Mouse (Mus musculus) heart, adult 11 months (tissue): ENCODE measurements around the gene Serp1.
"Not testable (repeated sequence)": the region's sequence is repeated elsewhere in the genome, so short reads cannot be mapped to it uniquely, and the experiment has no call there.

Experiments
- DNase-seq: peaks from one replicate; pipeline ENCODE4 v3.0.0; 2022

Serp1 gene

GRCm38 (mm10) chr3:58504676-58505075 is 21.0 kb downstream of the Serp1 start:
- DNase-seq = no peak

- DNase-seq = peak; percentile 12
These were observed 21.9 kb downstream of the Serp1 start for GRCm38 (mm10) chr3:58503720-58504333.

GRCm38 (mm10) chr3:58501961-58502360 is 23.7 kb downstream of the Serp1 start:
- peak; percentile 89 for DNase-seq

- DNase-seq = peak; percentile 8
These were observed 32.1 kb downstream of the Serp1 start for GRCm38 (mm10) chr3:58493621-58494020.

GRCm38 (mm10) chr3:58490787-58491186 is 34.9 kb downstream of the Serp1 start:
- DNase-seq = no peak

GRCm38 (mm10) chr3:58487999-58488775 is 37.5 kb downstream of the Serp1 start:
- DNase-seq = peak; percentile 45

- DNase-seq = no peak
These were observed 38.6 kb downstream of the Serp1 start for GRCm38 (mm10) chr3:58487121-58487520.

- DNase-seq = no peak
These were observed 39.8 kb downstream of the Serp1 start for GRCm38 (mm10) chr3:58485883-58486282.

GRCm38 (mm10) chr3:58478755-58479455 is 46.8 kb downstream of the Serp1 start:
- no peak for DNase-seq

- DNase-seq = not testable (repeated sequence)
These were observed 50.4 kb downstream of the Serp1 start for GRCm38 (mm10) chr3:58475298-58475697.
